Mouse (Mus musculus) liver, embryonic 11.5 days (tissue): ENCODE data around the gene Zbtb1. TPM values are rescaled to one million over a fixed set of nuclear protein-coding genes. Genes with fewer than 3 reads are reported as not detected.
A peak's percentile ranks its signal among the peaks of the same experiment; 100 is the strongest.
"Not testable (repeated sequence)": the region's sequence is repeated elsewhere in the genome, so short reads cannot be mapped to it uniquely, and the experiment has no call there.

ENCODE experiments used
- ATAC-seq: fragments of 200-750 bp; cut with Nextera tagmentation; replicated peaks from 2 replicates; pipeline ENCODE4 v1.8.0; 2017; ENCODE audit warnings: moderate number of reproducible peaks, mild to moderate bottlenecking, moderate TSS enrichment, moderate library complexity; ENCODE audit not compliant: low FRiP score
- DNase-seq: peaks from one replicate; pipeline ENCODE4 v3.0.0-alpha.2; 2017; ENCODE audit warnings: low spot score
- H3K27ac ChIP-seq: fragments of 300-500 bp; sonication (generic); 2 replicates; pipeline ENCODE4 v1.5.1; 2014; ENCODE audit warnings: mild to moderate bottlenecking, low read depth, low read length, control low read depth
- H3K27me3 ChIP-seq: fragments of 300-500 bp; sonication (generic); replicated peaks from 2 replicates; pipeline ENCODE4 v1.6.1; 2014; ENCODE audit warnings: low read length, mixed read lengths; ENCODE audit not compliant: control insufficient read depth, insufficient read depth
- H3K36me3 ChIP-seq: fragments of 300-500 bp; sonication (generic); 2 replicates; pipeline ENCODE4 v1.6.1; 2014; ENCODE audit warnings: mild to moderate bottlenecking, low read length, moderate library complexity, mixed read lengths; ENCODE audit not compliant: control insufficient read depth, insufficient read depth
- H3K4me1 ChIP-seq: fragments of 300-500 bp; sonication (generic); replicated peaks from 2 replicates; pipeline ENCODE4 v1.6.1; 2014; ENCODE audit warnings: low read length, mixed read lengths; ENCODE audit not compliant: control insufficient read depth, insufficient read depth
- H3K4me2 ChIP-seq: fragments of 300-500 bp; sonication (generic); 2 replicates; pipeline ENCODE4 v1.6.1; 2014; ENCODE audit warnings: mild to moderate bottlenecking, control low read depth, moderate library complexity
- H3K4me3 ChIP-seq: fragments of 300-500 bp; sonication (generic); 2 replicates; pipeline ENCODE4 v1.5.1; 2014; ENCODE audit warnings: low read depth, low read length, control low read depth
- H3K9ac ChIP-seq: fragments of 300-500 bp; sonication (generic); 2 replicates; pipeline ENCODE4 v1.6.1; 2014; ENCODE audit warnings: low read depth, low read length, control low read depth
- H3K9me3 ChIP-seq: fragments of 300-500 bp; sonication (generic); 2 replicates; pipeline ENCODE4 v1.6.1; 2016; ENCODE audit warnings: low read length, inconsistent platforms, mixed read lengths; ENCODE audit not compliant: control insufficient read depth
- WGBS: fragments of 180-500 bp; shearing (Covaris S2); extraction: QIAGEN DNeasy Blood & Tissue Kit; methylation state at CpG from one replicate; pipeline ENCODE4 v1.1.7; 2014; 5-methylcytosine and 5-hydroxymethylcytosine counted together
- polyA plus RNA-seq: library from polyadenylated mRNA; unstranded; fragments of >200 nt; fragmentation: Nextera tagmentation; extraction: Ambion mirVana; gene quantifications from 2 replicates; pipeline ENCODE4 v1.2.1, GENCODE M21; 2014

The Zbtb1 gene
- polyA plus RNA-seq, 1 experiment from 2014 or later, result 9.4 TPM

DNA sequence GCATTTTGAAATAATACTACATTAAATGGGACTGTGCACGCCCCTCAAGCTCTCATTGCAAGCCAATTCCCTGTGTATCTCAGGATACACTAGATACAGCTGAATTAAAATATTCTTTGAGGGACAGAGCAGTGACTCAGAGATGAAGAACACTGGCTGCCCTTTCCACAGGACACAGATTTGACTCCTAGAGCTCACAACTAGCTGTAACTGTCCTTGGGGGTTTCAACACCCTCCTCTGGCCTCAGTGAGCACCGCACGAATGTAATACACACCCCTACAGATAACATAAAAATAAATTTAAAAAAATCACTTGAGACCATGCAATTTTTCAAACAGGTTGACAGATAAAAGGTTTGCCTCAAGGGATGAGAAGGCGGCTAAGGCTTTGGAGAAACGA, 57.5 kb downstream of the Zbtb1 start:
- H3K4me3 ChIP-seq, result no peak overlapping the region
- H3K36me3 ChIP-seq, result no peaks in the 10 kb centered on the region
- no peaks in the 10 kb centered on the region for H3K4me1 ChIP-seq
- DNase-seq (no peak), ATAC-seq (no peak)
- H3K27ac ChIP-seq, result no peak overlapping the region
- WGBS, result 52% methylated on average over 5 of the region's 5 CpGs
- H3K9me3 ChIP-seq, result no peaks in the 10 kb centered on the region
- H3K4me2 ChIP-seq, result no peak overlapping the region
- H3K9ac ChIP-seq, result no peak overlapping the region
- H3K27me3 ChIP-seq, result no peaks in the 10 kb centered on the region

DNA sequence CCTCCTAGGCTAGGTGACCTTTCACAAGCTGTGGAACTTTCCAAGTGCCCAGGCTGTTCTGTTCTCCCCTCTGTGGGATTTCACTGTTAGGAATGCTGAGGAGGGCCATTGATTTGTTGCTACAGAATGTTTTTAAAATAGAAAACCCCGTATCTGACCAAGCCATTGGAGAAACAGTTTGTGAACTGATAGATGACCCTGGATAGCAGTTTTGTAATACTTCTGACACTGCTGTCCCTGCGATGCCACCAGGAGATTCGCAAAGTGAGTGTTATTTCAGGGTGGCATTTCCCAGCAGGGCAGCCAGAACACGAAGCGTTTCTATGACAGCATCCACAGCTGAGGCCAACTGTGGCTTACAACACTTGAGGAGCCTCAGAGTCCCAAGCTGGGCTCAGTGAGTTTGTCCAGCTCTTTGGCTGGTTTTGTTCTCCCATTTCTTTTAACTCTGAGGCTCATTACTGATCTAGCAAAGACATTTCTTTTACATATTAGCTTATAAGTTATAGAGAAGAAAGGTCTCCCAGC, 60.9 kb downstream of the Zbtb1 start:
- no peaks in the 10 kb centered on the region for H3K36me3 ChIP-seq
- H3K4me2 ChIP-seq, result no peak overlapping the region
- no peaks in the 10 kb centered on the region for H3K9me3 ChIP-seq
- no peaks in the 10 kb centered on the region for H3K4me1 ChIP-seq
- DNase-seq (no peak), ATAC-seq (no peak)
- no peak overlapping the region for H3K9ac ChIP-seq
- no peak overlapping the region for H3K27ac ChIP-seq
- H3K4me3 ChIP-seq, result no peak overlapping the region
- H3K27me3 ChIP-seq, result peaks cover 21% of the 10 kb centered on the region
- WGBS, result 51% methylated on average over 5 of the region's 5 CpGs

DNA sequence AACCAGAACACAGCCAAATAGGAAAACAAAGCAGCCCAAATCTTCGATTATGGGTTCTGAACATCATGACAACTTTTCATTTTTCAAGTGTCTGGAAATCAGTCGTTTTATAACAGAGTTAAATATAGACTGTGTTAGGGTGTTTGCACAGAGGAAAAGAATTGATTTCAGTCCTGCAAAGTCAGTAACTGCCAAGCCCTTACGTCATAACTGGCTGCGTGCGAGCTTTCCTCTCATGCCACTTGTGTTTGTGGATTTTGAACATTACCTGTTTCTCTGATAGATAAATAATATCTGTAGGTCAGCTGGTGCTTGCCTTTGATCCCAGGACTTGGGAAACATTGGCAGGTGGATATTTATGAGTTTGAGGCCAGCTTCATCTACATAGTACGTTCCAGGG, 61.4 kb downstream of the Zbtb1 start:
- WGBS, result 77% methylated on average over 6 of the region's 6 CpGs
- H3K27me3 ChIP-seq, result peaks cover 24% of the 10 kb centered on the region

GRCm38 (mm10) chr12:76434111-76434510, 64.0 kb downstream of the Zbtb1 start:
- H3K27me3 ChIP-seq, result peaks cover 24% of the 10 kb centered on the region
- no peak overlapping the region for H3K9ac ChIP-seq
- H3K27ac ChIP-seq, result no peak overlapping the region
- H3K36me3 ChIP-seq, result no peaks in the 10 kb centered on the region
- no peaks in the 10 kb centered on the region for H3K9me3 ChIP-seq
- H3K4me2 ChIP-seq, result no peak overlapping the region
- no peaks in the 10 kb centered on the region for H3K4me1 ChIP-seq
- WGBS, result 36% methylated on average over 7 of the region's 7 CpGs
- no peak for ATAC-seq
- no peak for DNase-seq
- H3K4me3 ChIP-seq, result no peak overlapping the region

More for the DNA sequence above, 61.4 kb downstream of the Zbtb1 start:
- Histone ChIP-seq H3K4me3 (no peak overlapping the region), H3K4me2 (no peak overlapping the region), H3K9ac (no peak overlapping the region), H3K27ac (no peak overlapping the region), H3K36me3 (no peaks in the 10 kb centered on the region), H3K9me3 (no peaks in the 10 kb centered on the region), H3K4me1 (no peaks in the 10 kb centered on the region)
- ATAC-seq (no peak), DNase-seq (no peak)

GRCm38 (mm10) chr12:76435084-76435483, 65.0 kb downstream of the Zbtb1 start:
- ATAC-seq, result no peak
- WGBS, result 5% methylated on average over 17 of the region's 17 CpGs

DNA sequence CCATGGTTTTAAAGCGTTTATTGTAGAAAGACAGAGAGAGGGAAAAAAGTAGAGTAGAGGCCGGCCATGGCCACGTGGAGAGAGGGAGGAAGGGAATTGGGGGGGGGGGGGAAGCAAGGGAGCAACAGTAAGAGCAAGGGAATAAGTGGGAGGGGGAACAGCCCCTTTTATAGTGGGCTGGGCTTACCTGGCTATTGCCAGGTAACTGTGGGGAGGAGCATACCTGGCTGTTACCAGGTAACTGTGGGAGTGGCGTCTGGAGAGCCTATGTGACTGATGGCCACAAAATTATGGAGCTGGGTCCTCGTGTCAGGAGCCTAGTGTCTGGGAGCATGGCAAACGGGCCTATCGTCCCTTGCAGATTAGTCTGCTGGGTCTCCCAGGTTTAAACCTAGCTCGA, 65.5 kb downstream of the Zbtb1 start:
- DNase-seq (no peak), ATAC-seq (no peak)
- H3K4me2 ChIP-seq, result peak overlapping the region; percentile 60
- H3K9ac ChIP-seq, result no peak overlapping the region
- H3K4me3 ChIP-seq, result no peak overlapping the region
- no peak overlapping the region for H3K27ac ChIP-seq
- 33% methylated on average over 8 of the region's 8 CpGs for WGBS
- H3K27me3 ChIP-seq, result peaks cover 24% of the 10 kb centered on the region
- no peaks in the 10 kb centered on the region for H3K4me1 ChIP-seq
- no peaks in the 10 kb centered on the region for H3K9me3 ChIP-seq
- H3K36me3 ChIP-seq, result no peaks in the 10 kb centered on the region

More at GRCm38 (mm10) chr12:76435084-76435483, 65.0 kb downstream of the Zbtb1 start:
- peak overlapping the region; percentile 36 for H3K4me3 ChIP-seq
- H3K27me3 ChIP-seq, result peaks cover 24% of the 10 kb centered on the region
- DNase-seq, result no peak
- no peaks in the 10 kb centered on the region for H3K36me3 ChIP-seq
- H3K9ac ChIP-seq, result no peak overlapping the region
- no peak overlapping the region for H3K27ac ChIP-seq
- H3K4me1 ChIP-seq, result no peaks in the 10 kb centered on the region
- peak overlapping the region; percentile 60 for H3K4me2 ChIP-seq
- H3K9me3 ChIP-seq, result no peaks in the 10 kb centered on the region

GRCm38 (mm10) chr12:76443488-76443887, 73.4 kb downstream of the Zbtb1 start:
- H3K36me3 ChIP-seq, H3K4me2 ChIP-seq, H3K9me3 ChIP-seq, DNase-seq, H3K27ac ChIP-seq, ATAC-seq, H3K4me3 ChIP-seq, H3K4me1 ChIP-seq, H3K9ac ChIP-seq, H3K27me3 ChIP-seq: not testable (repeated sequence)
- 74% methylated on average over 6 of the region's 6 CpGs for WGBS

- DNase-seq (no peak), ATAC-seq (peak; percentile 36; the same call in 1 of the 2 replicates)
- no peak overlapping the region for H3K9ac ChIP-seq
- WGBS, result 48% methylated on average over 10 of the region's 10 CpGs
- peak overlapping the region; percentile 52 for H3K4me2 ChIP-seq
- no peaks in the 10 kb centered on the region for H3K27me3 ChIP-seq
- no peaks in the 10 kb centered on the region for H3K36me3 ChIP-seq
- peak overlapping the region; percentile 46 for H3K4me3 ChIP-seq
- no peaks in the 10 kb centered on the region for H3K4me1 ChIP-seq
- H3K27ac ChIP-seq, result no peak overlapping the region
- H3K9me3 ChIP-seq, result no peaks in the 10 kb centered on the region
Measured at GRCm38 (mm10) chr12:76444359-76444772, 74.3 kb downstream of the Zbtb1 start.

DNA sequence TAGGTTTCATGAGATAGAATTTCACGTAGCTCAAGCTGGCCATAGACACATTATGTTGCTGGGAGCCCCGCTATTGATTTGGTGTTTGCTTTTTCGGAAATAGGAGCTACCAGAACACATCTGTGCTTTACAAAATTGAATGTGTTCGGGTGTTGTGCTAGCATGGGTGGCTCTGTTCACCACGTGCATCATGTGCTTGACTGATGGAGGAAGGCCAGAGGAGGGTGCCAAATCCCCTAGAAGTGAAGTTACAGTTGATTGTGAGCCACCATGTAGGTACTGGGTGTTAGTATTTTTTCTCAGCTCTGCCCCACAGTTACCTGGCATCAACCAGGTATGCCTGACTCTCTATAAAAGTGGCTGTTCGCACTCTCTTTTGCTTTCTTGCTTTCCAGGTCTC, 74.8 kb downstream of the Zbtb1 start:
- H3K4me3 ChIP-seq, result peak overlapping the region; percentile 46
- H3K9ac ChIP-seq, result no peak overlapping the region
- H3K36me3 ChIP-seq, result no peaks in the 10 kb centered on the region
- peak overlapping the region; percentile 52 for H3K4me2 ChIP-seq
- 65% methylated on average over 6 of the region's 6 CpGs for WGBS
- H3K27ac ChIP-seq, result no peak overlapping the region
- H3K4me1 ChIP-seq, result no peaks in the 10 kb centered on the region
- no peak for DNase-seq
- H3K27me3 ChIP-seq, result no peaks in the 10 kb centered on the region
- no peaks in the 10 kb centered on the region for H3K9me3 ChIP-seq
- no peak for ATAC-seq
